Mouse (Mus musculus) forebrain, embryonic 10.5 days (tissue): ENCODE data around the gene Olfr655. TPM values are rescaled to one million over a fixed set of nuclear protein-coding genes. Genes with fewer than 3 reads are reported as not detected.

Source experiments
- DNase-seq: peaks from one replicate; pipeline ENCODE4 v3.0.0-alpha.2; 2017; ENCODE audit warnings: low spot score; ENCODE audit errors: extremely low spot score
- H3K27ac ChIP-seq: fragments of 300-500 bp; sonication (generic); 2 replicates; pipeline ENCODE4 v1.5.1; 2016; ENCODE audit warnings: mild to moderate bottlenecking
- H3K27me3 ChIP-seq: fragments of 300-500 bp; sonication (generic); 2 replicates; pipeline ENCODE4 v1.6.1; 2016; ENCODE audit warnings: mild to moderate bottlenecking; ENCODE audit not compliant: poor library complexity, severe bottlenecking
- H3K36me3 ChIP-seq: fragments of 300-500 bp; sonication (generic); replicated peaks from 2 replicates; pipeline ENCODE4 v1.6.1; 2016; ENCODE audit warnings: mild to moderate bottlenecking, moderate library complexity
- H3K4me1 ChIP-seq: fragments of 300-500 bp; sonication (generic); 2 replicates; pipeline ENCODE4 v1.6.1; 2016
- H3K4me3 ChIP-seq: fragments of 300-500 bp; sonication (generic); 2 replicates; pipeline ENCODE4 v1.5.1; 2016; ENCODE audit warnings: mild to moderate bottlenecking, moderate library complexity
- H3K9me3 ChIP-seq: fragments of 300-500 bp; sonication (generic); 2 replicates; pipeline ENCODE4 v1.6.1; 2016; ENCODE audit warnings: mild to moderate bottlenecking, moderate library complexity
- WGBS: fragments of 180-500 bp; shearing (Covaris S2); methylation state at CpG from one replicate; pipeline ENCODE4 v1.1.7; 2016; 5-methylcytosine and 5-hydroxymethylcytosine counted together
- polyA plus RNA-seq: library from polyadenylated mRNA; unstranded; fragments of >200 nt; fragmentation: Nextera tagmentation; extraction: Ambion mirVana; gene quantifications from 2 replicates; pipeline ENCODE4 v1.2.1, GENCODE M21; 2016

Gene Olfr655
- polyA plus RNA-seq, result not detected in 2 replicates

DNA sequence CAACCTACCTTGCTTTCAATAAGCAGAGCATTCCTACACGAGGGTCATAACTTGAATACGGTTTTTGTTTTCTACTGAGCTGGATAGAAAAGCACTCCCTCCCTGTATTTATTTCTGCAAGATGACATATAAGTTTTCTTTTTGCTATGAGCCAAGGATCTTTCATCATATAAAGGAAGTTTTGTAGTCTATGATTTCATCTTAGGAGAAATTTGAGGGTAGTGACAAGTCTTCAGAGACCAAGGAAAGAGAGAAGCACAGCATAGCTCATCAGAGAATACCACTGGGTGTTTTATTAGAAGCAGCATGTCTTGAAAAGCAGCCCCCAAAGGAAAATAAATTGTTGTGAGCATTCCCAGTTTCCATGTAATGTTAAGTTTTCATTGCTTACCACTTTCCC, at the start of gene Olfr655:
TSS of gene Olfr655 (minus strand) at position 101 of the 400 bp plus-strand sequence.
- Histone ChIP-seq H3K4me1 (no peaks in the 10 kb centered on the region), H3K9me3 (no peaks in the 10 kb centered on the region), H3K27me3 (no peaks in the 10 kb centered on the region), H3K27ac (no peak within 1 kb of the TSS), H3K4me3 (no peak within 1 kb of the TSS), H3K36me3 (no peaks in the 10 kb centered on the region)
- WGBS, result 92% methylated on average over 2 of the region's 2 CpGs
- DNase-seq, result no peak

GRCm38 (mm10) chr7:104646841-104647482, 45.4 kb upstream of the Olfr655 start, which contains the start of gene Olfr658:
Gene Olfr658 (minus strand): TSS chr7:104647305.
- H3K4me3 ChIP-seq, result peak within 1 kb of the TSS; percentile 49
- H3K36me3 ChIP-seq, result no peaks in the 10 kb centered on the region
- no peaks in the 10 kb centered on the region for H3K9me3 ChIP-seq
- H3K4me1 ChIP-seq, result no peaks in the 10 kb centered on the region; the same call in 1 of the 2 replicates
- no peaks in the 10 kb centered on the region for H3K27me3 ChIP-seq
- DNase-seq, result peak; percentile 69
- peak within 1 kb of the TSS; percentile 67 for H3K27ac ChIP-seq
- 29% methylated on average over 22 of the region's 22 CpGs for WGBS

- Histone ChIP-seq H3K36me3 (no peaks in the 10 kb centered on the region), H3K9me3 (no peaks in the 10 kb centered on the region), H3K4me1 (no peaks in the 10 kb centered on the region), H3K27me3 (no peaks in the 10 kb centered on the region), H3K27ac (no peak within 1 kb of the TSS), H3K4me3 (no peak within 1 kb of the TSS)
- DNase-seq, result no peak
Observed at GRCm38 (mm10) chr7:104624494-104624893, 22.9 kb upstream of the Olfr655 start, which contains the start of gene Olfr657. Gene Olfr657 (plus strand): TSS chr7:104624794.

GRCm38 (mm10) chr7:104613655-104614054, 12.1 kb upstream of the Olfr655 start, which contains the start of gene Olfr656:
Gene Olfr656 (plus strand): TSS chr7:104613955.
- Histone ChIP-seq H3K27me3 (no peaks in the 10 kb centered on the region), H3K9me3 (no peaks in the 10 kb centered on the region), H3K27ac (no peak within 1 kb of the TSS), H3K4me1 (no peaks in the 10 kb centered on the region), H3K4me3 (no peak within 1 kb of the TSS), H3K36me3 (no peaks in the 10 kb centered on the region)
- WGBS, result 83% methylated on average over 4 of the region's 4 CpGs
- DNase-seq, result no peak

GRCm38 (mm10) chr7:104604727-104605126, 3.1 kb upstream of the Olfr655 start:
- no peak overlapping the region for H3K27ac ChIP-seq
- no peaks in the 10 kb centered on the region for H3K4me1 ChIP-seq
- H3K9me3 ChIP-seq, result no peaks in the 10 kb centered on the region
- H3K4me3 ChIP-seq, result no peak overlapping the region
- H3K27me3 ChIP-seq, result no peaks in the 10 kb centered on the region
- DNase-seq, result no peak
- no peaks in the 10 kb centered on the region for H3K36me3 ChIP-seq

DNA sequence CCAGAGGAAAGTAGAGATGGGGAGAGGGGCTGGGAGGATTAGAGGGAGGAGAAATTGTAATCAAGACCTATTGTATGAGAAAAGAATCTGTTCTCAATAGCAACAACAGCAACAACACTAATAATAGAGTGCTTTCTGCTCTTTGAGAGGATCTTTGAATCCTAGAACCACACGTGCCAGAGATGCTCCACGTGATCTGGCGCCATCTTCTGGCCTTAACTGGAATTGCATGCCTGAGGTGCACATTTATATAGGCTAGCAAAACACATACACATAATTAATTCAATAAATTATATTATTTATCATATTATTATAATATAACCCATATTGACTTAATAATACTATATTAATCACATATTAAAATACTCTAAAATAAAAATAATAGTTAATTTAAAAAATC, 1.6 kb upstream of the Olfr655 start:
- peak; percentile 24 for DNase-seq
- 4% methylated on average over 3 of the region's 3 CpGs for WGBS
- Histone ChIP-seq H3K9me3 (no peaks in the 10 kb centered on the region), H3K4me3 (no peak overlapping the region), H3K36me3 (no peaks in the 10 kb centered on the region), H3K4me1 (no peaks in the 10 kb centered on the region), H3K27ac (no peak overlapping the region), H3K27me3 (no peaks in the 10 kb centered on the region)

DNA sequence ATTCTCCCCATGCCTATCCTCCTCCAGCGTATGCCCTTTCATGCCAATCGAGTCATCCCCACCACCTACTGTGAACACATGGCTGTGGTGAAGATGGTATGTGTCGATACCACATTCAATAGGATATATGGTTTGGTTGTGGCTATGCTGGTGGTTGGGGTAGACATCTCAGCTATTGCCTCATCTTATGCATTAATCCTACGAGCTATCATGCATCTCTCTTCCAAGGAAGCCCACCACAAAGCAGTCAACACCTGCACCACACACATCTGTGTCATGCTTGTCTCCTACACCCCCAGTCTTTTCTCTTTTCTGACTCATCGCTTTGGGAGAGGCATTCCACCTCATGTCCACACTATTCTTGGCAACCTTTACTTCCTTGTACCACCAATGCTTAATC, 13.3 kb downstream of the Olfr655 start:
- no peak for DNase-seq
- no peaks in the 10 kb centered on the region for H3K9me3 ChIP-seq
- H3K4me1 ChIP-seq, result no peaks in the 10 kb centered on the region
- H3K27me3 ChIP-seq, result no peaks in the 10 kb centered on the region
- H3K27ac ChIP-seq, result no peak overlapping the region
- H3K4me3 ChIP-seq, result no peak overlapping the region
- no peaks in the 10 kb centered on the region for H3K36me3 ChIP-seq
- 86% methylated on average over 5 of the region's 5 CpGs for WGBS

DNA sequence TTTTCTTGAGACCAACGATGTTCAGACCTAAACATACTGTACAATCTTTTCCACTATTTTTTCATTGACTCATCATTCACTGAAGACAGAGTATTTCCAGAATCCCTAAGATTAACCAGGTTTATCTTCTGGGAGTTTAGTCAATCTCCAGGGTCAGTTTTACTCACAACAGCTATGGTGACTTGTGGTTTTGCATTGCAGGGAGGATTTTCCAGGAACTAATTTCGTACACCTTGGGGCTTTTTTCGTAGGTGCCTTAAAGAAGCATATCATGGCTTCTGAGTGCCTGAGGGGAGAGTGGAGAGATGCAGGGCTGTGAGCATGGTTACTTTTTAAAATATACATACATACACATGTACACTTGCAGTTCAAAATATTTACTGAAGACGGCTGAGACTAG, 14.9 kb downstream of the Olfr655 start, which contains the start of gene Olfr654:
TSS of gene Olfr654 (plus strand) at position 301 of the 400 bp plus-strand sequence.
- no peak within 1 kb of the TSS for H3K27ac ChIP-seq
- H3K4me3 ChIP-seq, result no peak within 1 kb of the TSS
- no peaks in the 10 kb centered on the region for H3K36me3 ChIP-seq
- no peak for DNase-seq
- no peaks in the 10 kb centered on the region for H3K27me3 ChIP-seq
- WGBS, result 93% methylated on average over 4 of the region's 4 CpGs
- H3K9me3 ChIP-seq, result no peaks in the 10 kb centered on the region
- H3K4me1 ChIP-seq, result no peaks in the 10 kb centered on the region

GRCm38 (mm10) chr7:104581429-104581828, 20.1 kb downstream of the Olfr655 start:
- Histone ChIP-seq H3K4me1 (no peaks in the 10 kb centered on the region), H3K27ac (no peak overlapping the region), H3K4me3 (no peak overlapping the region), H3K9me3 (no peaks in the 10 kb centered on the region), H3K36me3 (no peaks in the 10 kb centered on the region), H3K27me3 (no peaks in the 10 kb centered on the region)
- 90% methylated on average over 4 of the region's 4 CpGs for WGBS
- DNase-seq, result no peak

GRCm38 (mm10) chr7:104580846-104581245, 20.7 kb downstream of the Olfr655 start:
- DNase-seq, result no peak
- no peaks in the 10 kb centered on the region for H3K36me3 ChIP-seq
- no peak overlapping the region for H3K27ac ChIP-seq
- no peaks in the 10 kb centered on the region for H3K9me3 ChIP-seq
- WGBS, result 91% methylated on average over 4 of the region's 4 CpGs
- H3K27me3 ChIP-seq, result no peaks in the 10 kb centered on the region
- H3K4me3 ChIP-seq, result no peak overlapping the region
- no peaks in the 10 kb centered on the region for H3K4me1 ChIP-seq

GRCm38 (mm10) chr7:104577014-104577413, 24.6 kb downstream of the Olfr655 start, which contains the start of gene Olfr653:
Gene Olfr653 (plus strand): TSS chr7:104577314.
- no peaks in the 10 kb centered on the region for H3K27me3 ChIP-seq
- H3K36me3 ChIP-seq, result no peaks in the 10 kb centered on the region
- no peak for DNase-seq
- WGBS, result 80% methylated on average over 2 of the region's 2 CpGs
- H3K9me3 ChIP-seq, result no peaks in the 10 kb centered on the region
- no peak within 1 kb of the TSS for H3K4me3 ChIP-seq
- H3K27ac ChIP-seq, result no peak within 1 kb of the TSS
- H3K4me1 ChIP-seq, result no peaks in the 10 kb centered on the region

DNA sequence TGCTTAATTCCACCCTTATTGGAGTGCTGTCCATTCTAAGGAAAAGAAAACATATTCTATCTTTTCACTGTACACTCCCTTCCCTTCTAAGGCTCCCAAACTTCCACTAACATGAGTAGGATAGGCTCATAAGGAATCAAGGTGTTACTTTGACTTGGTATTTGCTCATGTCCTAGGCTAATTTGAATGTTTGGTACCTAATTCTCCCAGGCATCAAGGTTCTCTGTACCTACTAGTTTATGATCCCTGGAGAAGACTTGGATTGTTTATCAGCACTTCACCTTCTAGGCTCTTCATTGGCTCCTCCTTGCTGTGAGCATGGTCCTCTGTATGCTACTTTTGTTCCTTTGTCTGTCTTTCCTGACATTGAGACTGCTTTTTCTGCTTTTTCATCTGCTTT, 41.0 kb downstream of the Olfr655 start, which contains the start of gene Olfr652:
TSS of gene Olfr652 (plus strand) at position 301 of the 400 bp plus-strand sequence.
- Histone ChIP-seq H3K36me3 (no peaks in the 10 kb centered on the region), H3K27me3 (no peaks in the 10 kb centered on the region), H3K9me3 (no peaks in the 10 kb centered on the region), H3K4me1 (no peaks in the 10 kb centered on the region), H3K4me3 (no peak within 1 kb of the TSS), H3K27ac (no peak within 1 kb of the TSS)
- no peak for DNase-seq

GRCm38 (mm10) chr7:104552700-104553099, 48.9 kb downstream of the Olfr655 start:
- Histone ChIP-seq H3K9me3 (no peaks in the 10 kb centered on the region), H3K27me3 (no peaks in the 10 kb centered on the region), H3K4me3 (no peak overlapping the region), H3K4me1 (no peaks in the 10 kb centered on the region), H3K27ac (no peak overlapping the region), H3K36me3 (no peaks in the 10 kb centered on the region)
- DNase-seq, result no peak
- 77% methylated on average over 1 of the region's 1 CpGs for WGBS
